ENCODE assay signal across 14 mouse cellular contexts in genomic region chr4:86953519-86953918, GRCm38 (mm10).
DNase-seq lines count a peak whose midpoint lies in the region; ATAC-seq and TF ChIP-seq lines count a peak whose summit lies in the region.
"Had no signal": no experiment of that assay in that cellular context is flagged by ENCODE, and none has a peak within 500 bp of the region (broad histone marks: within the 10 kb centered on the region; RNA-seq: fewer than 3 reads in every experiment).

No protein-coding gene starts in this region.

- H3K9ac ChIP-seq in kidney, postnatal 0 days (ENCODE audit: low read depth, low read length): no peak overlapping the region
- no peak overlapping the region for H3K9ac ChIP-seq in neural tube, embryonic 11.5 days (ENCODE audit: low read length)
- no peak overlapping the region for H3K9ac ChIP-seq in neural tube, embryonic 15.5 days (replicated peaks)
- H3K9ac ChIP-seq: heart, embryonic 12.5 days had no signal

- no peaks in the 10 kb centered on the region for H3K4me1 ChIP-seq in kidney, postnatal 0 days (replicated peaks; ENCODE audit: insufficient read depth, low read length)
- H3K4me1 ChIP-seq in neural tube, embryonic 11.5 days (ENCODE audit: control insufficient read depth, insufficient read depth, low read length): no peaks in the 10 kb centered on the region
- H3K4me1 ChIP-seq in neural tube, embryonic 15.5 days: peaks cover 5% of the 10 kb centered on the region

- H3K36me3 ChIP-seq in kidney, postnatal 0 days (ENCODE audit: insufficient read depth, low read length): no peaks in the 10 kb centered on the region
- H3K36me3 ChIP-seq in neural tube, embryonic 11.5 days (ENCODE audit: control insufficient read depth, insufficient read depth, low read length): no peaks in the 10 kb centered on the region
- no peaks in the 10 kb centered on the region for H3K36me3 ChIP-seq in neural tube, embryonic 15.5 days
- H3K36me3 ChIP-seq: heart, embryonic 12.5 days had no signal

- H3K4me3 ChIP-seq in kidney, postnatal 0 days (replicated peaks; ENCODE audit: low read depth, low read length): no peak overlapping the region
- H3K4me3 ChIP-seq in neural tube, embryonic 11.5 days (ENCODE audit: low read depth, low read length): no peak overlapping the region
- H3K4me3 ChIP-seq in neural tube, embryonic 15.5 days (replicated peaks): no peak overlapping the region
- H3K4me3 ChIP-seq: heart, embryonic 12.5 days had no signal

- peak; percentile 43; the same call in 1 of the 2 replicates for TF ChIP-seq CTCF in kidney, postnatal 0 days (IDR thresholded peaks at IDR 0.05; ENCODE audit: low read depth)

- H3K27ac ChIP-seq in kidney, postnatal 0 days: no peak overlapping the region
- H3K27ac ChIP-seq in neural tube, embryonic 11.5 days (ENCODE audit: low read depth, low read length): no peak overlapping the region
- H3K27ac ChIP-seq in neural tube, embryonic 15.5 days (replicated peaks): no peak overlapping the region

- H3K27me3 ChIP-seq in kidney, postnatal 0 days (ENCODE audit: insufficient read depth, low read length): no peaks in the 10 kb centered on the region
- no peaks in the 10 kb centered on the region for H3K27me3 ChIP-seq in neural tube, embryonic 11.5 days (ENCODE audit: control insufficient read depth, insufficient read depth, low read length)
- no peaks in the 10 kb centered on the region for H3K27me3 ChIP-seq in neural tube, embryonic 15.5 days (replicated peaks)
- H3K27me3 ChIP-seq: heart, embryonic 12.5 days; Patski had no signal

- no peak; the same call in 1 of the 2 replicates for ATAC-seq in kidney, postnatal 0 days (replicated peaks; ENCODE audit: low FRiP score, low read depth)
- ATAC-seq in neural tube, embryonic 11.5 days (ENCODE audit: insufficient read depth, low FRiP score, low TSS enrichment): no peak
- ATAC-seq in neural tube, embryonic 15.5 days (ENCODE audit: low FRiP score): no peak
- ATAC-seq: inflammation-experienced regulatory T-cells, adult 6 months; Patski had no signal

- H3K4me2 ChIP-seq in kidney, postnatal 0 days (ENCODE audit: low read length): no peak overlapping the region
- H3K4me2 ChIP-seq in neural tube, embryonic 11.5 days (ENCODE audit: low read depth): no peak overlapping the region
- H3K4me2 ChIP-seq in neural tube, embryonic 15.5 days: no peak overlapping the region
- H3K4me2 ChIP-seq: heart, embryonic 12.5 days had no signal

- H3K9me3 ChIP-seq in kidney, postnatal 0 days (replicated peaks; ENCODE audit: low read length): no peaks in the 10 kb centered on the region
- H3K9me3 ChIP-seq in neural tube, embryonic 11.5 days (ENCODE audit: control insufficient read depth, low read length): no peaks in the 10 kb centered on the region
- no peaks in the 10 kb centered on the region for H3K9me3 ChIP-seq in neural tube, embryonic 15.5 days (replicated peaks)
- H3K9me3 ChIP-seq: heart, embryonic 12.5 days had no signal

- WGBS in kidney, postnatal 0 days: 51% methylated on average over 5 of the region's 5 CpGs
- WGBS in neural tube, embryonic 11.5 days: 59% methylated on average over 5 of the region's 5 CpGs
- WGBS in neural tube, embryonic 15.5 days: 36% methylated on average over 5 of the region's 5 CpGs

- peak; percentile 39 for DNase-seq in embryo, embryonic 10 days (ENCODE audit: low spot score)
- DNase-seq in embryo, embryonic 9.5 days (ENCODE audit: extremely low spot score): no peak
- no peak for DNase-seq in kidney, postnatal 0 days (ENCODE audit: low spot score)
- no peak for DNase-seq in kidney, adult 11 months
- DNase-seq in neural tube, embryonic 11.5 days (ENCODE audit: low spot score): peak; percentile 20
- DNase-seq in retina, postnatal 1 day: peak; percentile 46
- no peak for DNase-seq in spleen, adult 18-20 months
- DNase-seq: cerebellum, adult 9-10 months; liver; right cerebral cortex, postnatal 4 days had no signal

Comparison
In these comparisons a context has a peak if more than half of its experiments do, and no peak if none do; other contexts are left out.
1. DNase-seq: peak in embryo, embryonic 10 days (single experiment), neural tube, embryonic 11.5 days (single experiment) and retina, postnatal 1 day (single experiment); none in embryo, embryonic 9.5 days (single experiment), kidney, postnatal 0 days (single experiment), kidney, adult 11 months (single experiment) and spleen, adult 18-20 months (0 of 2).